Mouse (Mus musculus): ENCODE measurements around the gene Olfr686.

- TF ChIP-seq POLR2A (IDR thresholded peaks at IDR 0.05; ENCODE audit: low read depth, low read length) = no peak
- no peak for TF ChIP-seq CTCF (IDR thresholded peaks at IDR 0.05; ENCODE audit: extremely low read depth, insufficient read length, insufficient replicate concordance, low read depth, low read length)
Observed at GRCm38 (mm10) chr7:105248197-105248596, 40.9 kb upstream of the Olfr686 start.
